Mouse (Mus musculus): ENCODE measurements around the gene Mmp23.
"Not testable (repeated sequence)": the region's sequence is repeated elsewhere in the genome, so short reads cannot be mapped to it uniquely, and the experiment has no call there.

The Mmp23 gene

GRCm38 (mm10) chr4:155654456-155655298, 1.5 kb upstream of the Mmp23 start:
- no peak for DNase-seq (ENCODE audit: low spot score)

- no peak for DNase-seq (ENCODE audit: low spot score)
These were observed 935 bp upstream of the Mmp23 start for GRCm38 (mm10) chr4:155654183-155654455.

- no peak for DNase-seq (ENCODE audit: low spot score)
These were observed 433 bp upstream of the Mmp23 start for GRCm38 (mm10) chr4:155653451-155654182.

GRCm38 (mm10) chr4:155652283-155653085, 700 bp downstream of the Mmp23 start:
- DNase-seq (ENCODE audit: low spot score): no peak

- no peak for DNase-seq (ENCODE audit: low spot score)
These were observed 1.5 kb downstream of the Mmp23 start for GRCm38 (mm10) chr4:155651553-155652269.

GRCm38 (mm10) chr4:155649355-155649754, 3.8 kb downstream of the Mmp23 start:
- DNase-seq (ENCODE audit: low spot score): no peak

GRCm38 (mm10) chr4:155645721-155646120, 7.5 kb downstream of the Mmp23 start:
- no peak for DNase-seq (ENCODE audit: low spot score)

- DNase-seq (ENCODE audit: low spot score): not testable (repeated sequence)
These were observed 7.9 kb downstream of the Mmp23 start, which contains the start of gene Gm10563 for GRCm38 (mm10) chr4:155645308-155645707. Gm10563 (minus strand) TSS chr4:155645408.

GRCm38 (mm10) chr4:155643531-155643930, 9.7 kb downstream of the Mmp23 start:
- no peak for DNase-seq (ENCODE audit: low spot score)

GRCm38 (mm10) chr4:155635766-155636499, 17.3 kb downstream of the Mmp23 start:
- no peak for DNase-seq (ENCODE audit: low spot score)

- no peak for DNase-seq (ENCODE audit: low spot score)
These were observed 22.9 kb downstream of the Mmp23 start for GRCm38 (mm10) chr4:155630267-155630666.

GRCm38 (mm10) chr4:155624338-155625291, 28.6 kb downstream of the Mmp23 start, which contains the start of gene Cdk11b:
Cdk11b (plus strand) TSS chr4:155624854.
- DNase-seq (ENCODE audit: low spot score): peak; percentile 97

GRCm38 (mm10) chr4:155618321-155618720, 34.9 kb downstream of the Mmp23 start:
- DNase-seq (ENCODE audit: low spot score): no peak

- DNase-seq (ENCODE audit: low spot score): no peak
These were observed 39.9 kb downstream of the Mmp23 start for GRCm38 (mm10) chr4:155613264-155613663.

- no peak for DNase-seq (ENCODE audit: low spot score)
These were observed 41.3 kb downstream of the Mmp23 start for GRCm38 (mm10) chr4:155611860-155612259.

- no peak for DNase-seq (ENCODE audit: low spot score)
These were observed 46.4 kb downstream of the Mmp23 start for GRCm38 (mm10) chr4:155606825-155607224.

- DNase-seq (ENCODE audit: low spot score): no peak
These were observed 48.1 kb downstream of the Mmp23 start for GRCm38 (mm10) chr4:155605132-155605531.

- DNase-seq (ENCODE audit: low spot score): no peak
These were observed 49.4 kb downstream of the Mmp23 start for GRCm38 (mm10) chr4:155603801-155604200.

GRCm38 (mm10) chr4:155602753-155603152, 50.4 kb downstream of the Mmp23 start:
- peak; percentile 56 for DNase-seq (ENCODE audit: low spot score)

- DNase-seq (ENCODE audit: low spot score): no peak
These were observed 51.2 kb downstream of the Mmp23 start for GRCm38 (mm10) chr4:155601997-155602456.

Data from c-Kit-positive CD71-positive TER-119-positive erythroid progenitor cells, embryonic 14.5 days (primary cell).